Mouse (Mus musculus) urinary bladder, adult 18-20 months (tissue): ENCODE measurements at regions not wholly inside any gene's neighbourhood (a gene's known extent, or its start where the extent isn't known, plus 50 kb on each side); places are given as distances from the start of the nearest gene placed in this dataset.

Source experiments
- DNase-seq, 2 experiments: peaks; one replicate each; pipeline ENCODE4 v3.0.0; 2022; ENCODE audit warnings: low spot score in 2 of 2, mixed read lengths in 2 of 2

DNA sequence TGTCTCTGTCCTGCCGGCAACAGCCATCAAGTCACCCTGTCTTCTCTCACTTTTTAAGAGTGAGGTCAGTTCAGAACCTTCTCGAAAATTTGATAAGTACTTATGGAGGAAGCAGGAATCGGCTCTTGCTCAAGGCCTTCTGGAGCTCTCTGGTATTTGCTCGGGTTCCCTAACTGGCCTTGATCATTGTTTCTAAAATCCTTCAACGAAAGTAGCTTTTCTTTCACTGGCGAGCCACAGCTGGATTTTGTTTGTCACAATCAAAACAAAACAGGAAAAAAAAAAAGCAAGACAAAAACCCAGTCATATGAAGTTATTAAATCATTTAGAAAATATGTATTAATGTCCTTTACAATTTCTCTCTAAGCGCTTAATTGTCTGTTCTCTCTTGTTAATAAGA is 156.6 kb upstream of the Tex13c2 start:
- DNase-seq = no peak

DNA sequence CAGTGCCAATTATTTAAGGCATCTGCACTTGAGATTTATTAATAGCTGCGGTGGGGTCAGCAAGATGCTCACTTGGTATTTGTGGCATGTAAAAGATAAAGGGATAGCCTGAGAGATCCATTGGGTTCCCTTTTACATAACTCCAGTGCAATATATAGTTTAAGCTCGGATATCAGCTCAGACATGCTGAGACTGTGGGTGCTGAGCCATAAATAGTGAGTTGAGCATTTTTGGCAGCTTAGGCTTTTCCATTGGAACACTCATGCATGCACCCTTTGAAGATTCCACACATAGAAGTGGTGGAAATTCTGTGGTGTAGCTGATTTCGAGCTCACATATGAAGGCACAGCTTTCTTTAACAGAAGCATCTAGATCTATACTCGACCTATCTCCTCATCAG is 155.9 kb upstream of the Tex13c2 start:
- no peak for DNase-seq

DNA sequence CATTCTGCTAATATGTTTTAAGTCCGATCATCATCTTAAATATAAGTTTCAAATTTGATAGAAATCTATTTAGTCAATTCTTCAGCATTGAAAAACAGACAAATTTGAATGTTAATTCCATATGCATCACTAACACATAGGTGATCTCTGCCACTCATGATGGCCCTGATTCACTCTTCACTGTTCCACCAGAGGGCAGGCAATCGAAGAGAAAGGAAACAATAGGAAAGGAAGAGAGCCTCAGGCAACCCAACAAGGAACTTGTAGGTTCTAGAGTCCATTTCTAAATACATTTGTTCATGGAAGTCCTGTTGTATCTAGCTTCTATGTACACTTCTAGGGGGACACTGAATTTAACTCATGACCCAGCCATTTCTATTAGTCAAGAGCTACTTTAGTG is 154.7 kb upstream of the Tex13c2 start:
- no peak for DNase-seq

- DNase-seq = no peak
Measured at GRCm38 (mm10) chrX:42336772-42337171, 152.7 kb upstream of the Tex13c2 start.

- no peak for DNase-seq
Measured at GRCm38 (mm10) chrX:42342362-42342761, 147.1 kb upstream of the Tex13c2 start.

GRCm38 (mm10) chrX:42342951-42343879 is 146.3 kb upstream of the Tex13c2 start:
- DNase-seq = no peak

GRCm38 (mm10) chrX:42352610-42353254 is 136.8 kb upstream of the Tex13c2 start:
- DNase-seq = no peak

DNA sequence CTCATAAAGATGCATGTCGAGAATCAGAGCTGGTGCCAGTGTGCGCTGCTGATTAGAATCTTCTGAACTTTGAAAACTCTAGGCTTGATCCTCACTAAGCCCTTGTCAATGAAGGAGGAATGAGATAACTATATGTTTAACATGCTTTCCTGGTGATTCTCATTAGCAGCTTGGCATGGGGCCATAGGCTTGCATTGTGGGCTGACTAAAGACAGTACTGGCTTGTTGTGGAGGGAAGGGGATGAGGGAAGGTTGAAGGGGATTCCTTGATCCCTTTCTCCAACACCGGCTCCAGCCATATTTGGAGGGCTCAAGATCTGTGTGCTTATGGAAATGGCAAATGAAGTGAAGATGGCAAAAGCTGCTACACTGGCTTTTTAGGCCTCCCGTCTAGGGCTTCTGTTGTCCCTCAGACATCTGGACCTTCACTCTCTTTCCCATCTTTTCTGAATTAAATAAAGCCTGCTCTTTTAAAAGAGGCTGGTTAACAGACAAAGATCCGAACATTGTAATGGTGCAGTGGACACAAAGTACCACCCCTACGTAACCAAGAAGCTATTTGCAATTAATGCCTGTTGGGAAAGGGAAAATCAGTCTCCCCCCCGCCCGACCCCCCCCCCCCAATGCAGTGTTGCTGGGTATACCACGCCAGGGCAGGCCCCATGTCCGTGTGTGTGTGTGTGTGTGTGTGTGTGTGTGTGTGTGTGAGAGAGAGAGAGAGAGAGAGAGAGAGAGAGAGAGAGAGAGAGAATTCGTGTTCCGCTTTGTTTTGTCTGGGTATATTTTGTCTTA is 129.9 kb upstream of the Tex13c2 start:
- DNase-seq = no peak

DNA sequence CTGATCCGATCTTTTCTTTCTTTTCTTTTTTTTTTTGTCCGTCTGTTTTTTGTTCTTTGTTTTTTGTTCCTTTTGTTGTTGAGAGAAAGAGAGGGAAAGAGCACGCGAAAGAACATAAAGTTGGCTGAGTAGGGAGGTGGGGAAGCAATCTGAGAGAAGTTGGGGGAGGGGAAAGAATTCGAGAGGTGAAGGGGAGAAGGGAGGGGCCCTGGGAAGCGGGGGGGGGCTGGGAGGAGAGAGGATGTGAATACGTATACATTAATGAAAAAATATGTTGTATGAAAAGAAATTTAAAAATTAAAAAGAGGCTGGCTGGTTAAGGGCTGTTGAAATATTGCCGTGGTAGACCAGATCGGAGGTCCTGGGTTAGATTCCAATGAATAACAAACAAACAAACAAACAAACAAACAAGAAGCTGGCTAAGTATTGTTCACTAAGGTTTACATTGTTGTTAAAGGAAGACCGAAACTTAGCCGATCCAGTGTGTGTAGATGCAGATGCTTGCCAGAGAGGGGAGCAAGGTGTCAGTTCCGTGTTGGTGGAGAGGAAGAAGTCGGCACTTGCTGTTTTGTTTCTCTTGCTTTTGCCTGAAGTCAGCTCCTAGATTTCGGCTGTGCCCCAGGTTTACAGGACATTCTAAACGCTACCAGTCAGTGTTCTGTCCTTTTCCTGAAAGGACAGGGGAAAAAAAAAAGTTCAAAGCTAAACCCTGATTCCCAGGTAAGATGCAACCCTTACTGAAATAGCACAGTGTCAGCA is 129.1 kb upstream of the Tex13c2 start:
- DNase-seq = no peak

- DNase-seq = no peak
Measured at GRCm38 (mm10) chrX:42360973-42361372, 128.5 kb upstream of the Tex13c2 start.

- no peak for DNase-seq
Measured at GRCm38 (mm10) chrX:42361400-42362028, 128.0 kb upstream of the Tex13c2 start.

- no peak for DNase-seq
Measured at GRCm38 (mm10) chrX:42364137-42364536, 125.4 kb upstream of the Tex13c2 start.

- peak in 1 of 2 experiments; percentile 33 for DNase-seq
Measured at GRCm38 (mm10) chrX:42373794-42374398, 115.6 kb upstream of the Tex13c2 start.

- no peak for DNase-seq
Measured at GRCm38 (mm10) chrX:42393836-42394556, 95.5 kb upstream of the Tex13c2 start.

- no peak for DNase-seq
Measured at GRCm38 (mm10) chrX:42396441-42396840, 93.0 kb upstream of the Tex13c2 start.

DNA sequence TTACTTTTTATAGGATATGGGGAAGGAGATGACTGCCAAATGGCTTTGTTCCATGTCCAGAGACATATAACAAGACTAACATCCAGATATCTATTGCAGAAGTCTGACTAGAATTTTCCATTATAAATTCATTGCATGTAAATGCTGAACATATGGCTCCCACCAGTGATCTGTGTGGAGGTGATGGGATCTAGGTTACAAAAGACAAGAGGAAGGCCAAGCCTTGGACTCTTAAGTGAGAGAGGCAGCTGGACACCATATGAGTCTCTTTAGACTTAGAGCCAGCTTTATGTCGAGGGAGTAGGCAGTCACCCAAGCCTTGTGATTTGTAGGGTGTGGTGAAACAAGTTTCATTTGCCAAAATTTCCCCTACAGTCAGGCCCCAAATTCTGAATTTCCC is 90.7 kb upstream of the Tex13c2 start:
- DNase-seq = peak in 1 of 2 experiments; percentile 25

DNA sequence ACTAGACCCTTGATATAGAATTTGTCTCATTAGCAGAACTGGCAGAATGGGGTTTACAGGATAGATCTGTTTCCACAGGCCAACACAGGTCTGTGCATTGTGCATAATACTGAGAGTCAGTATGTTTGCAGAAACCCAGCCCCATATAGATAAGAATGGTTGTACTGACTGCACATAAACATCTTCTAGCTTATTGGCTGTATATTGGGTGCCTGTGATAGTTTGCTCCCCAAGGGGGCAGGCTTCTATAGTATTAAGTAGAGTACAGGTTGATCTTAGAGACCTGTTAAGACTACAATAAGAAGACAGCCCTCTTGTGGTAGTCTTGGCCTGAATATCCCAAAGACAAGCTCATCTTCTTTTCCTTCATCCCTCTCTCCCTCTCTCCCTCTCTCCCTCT is 90.1 kb upstream of the Tex13c2 start:
- no peak for DNase-seq

GRCm38 (mm10) chrX:42401091-42401490 is 88.4 kb upstream of the Tex13c2 start:
- no peak for DNase-seq

GRCm38 (mm10) chrX:42401564-42402334 is 87.7 kb upstream of the Tex13c2 start:
- DNase-seq = no peak
